Mouse (Mus musculus) megakaryocyte, embryonic 14.5 days (primary cell): ENCODE measurements around the gene Havcr2.

ENCODE experiments used
- FLI1 ChIP-seq: IDR thresholded peaks from 2 replicates; pipeline ENCODE4 v1.6.1; 2012; ENCODE audit warnings: low read length, inconsistent platforms, mixed read lengths
- GATA1 ChIP-seq: IDR thresholded peaks from 3 replicates; pipeline ENCODE4 v1.6.1; 2012; ENCODE audit warnings: mixed read lengths, low read length, inconsistent platforms, borderline replicate concordance

DNA sequence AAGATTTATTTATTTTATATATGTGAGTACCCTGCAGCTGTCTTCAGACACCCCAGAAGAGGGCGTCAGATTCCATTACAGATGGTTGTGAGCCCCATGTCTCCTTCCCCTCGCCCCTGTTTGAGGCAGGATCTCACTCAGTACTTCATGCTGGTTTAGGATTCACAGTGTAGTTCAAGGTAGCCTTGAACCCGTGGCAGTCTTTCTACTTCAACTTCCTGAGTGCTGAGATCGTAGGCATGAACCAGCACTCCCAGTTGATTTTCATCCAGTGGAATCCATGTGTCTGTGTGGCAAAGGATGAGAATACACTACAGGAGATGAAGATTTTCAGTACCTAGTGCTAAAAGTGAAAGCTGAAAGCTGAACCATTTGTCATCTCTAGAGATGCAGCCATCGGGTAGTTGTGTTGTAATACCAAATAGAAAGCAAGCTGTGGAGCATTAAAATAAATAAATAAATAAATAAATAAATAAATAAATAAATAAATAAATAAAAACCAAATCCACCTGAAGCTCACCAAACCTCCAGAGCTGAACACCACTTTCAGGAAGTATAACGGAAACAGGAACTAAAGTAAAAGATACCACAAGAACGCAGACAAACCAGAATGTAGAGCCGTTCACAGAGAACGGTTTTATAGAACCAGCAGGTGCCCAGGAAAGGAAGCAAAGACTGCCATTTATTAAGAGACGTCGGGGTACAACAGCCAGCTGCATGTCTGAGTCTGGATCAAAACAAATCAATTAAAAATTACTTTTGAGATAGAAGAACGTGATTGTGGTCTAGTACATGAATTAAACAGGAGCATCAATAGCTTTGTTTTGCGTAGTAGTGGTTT is 6.9 kb upstream of the Havcr2 start:
- TF ChIP-seq GATA1: no peak
- no peak for TF ChIP-seq FLI1
